Comparison of ENCODE assay signal across 12 mouse cellular contexts in genomic region chr11:77349698-77350097, GRCm38 (mm10).
DNase-seq lines count a peak whose midpoint lies in the region; ATAC-seq and TF ChIP-seq lines count a peak whose summit lies in the region.
"Had no signal": no experiment of that assay in that cellular context is flagged by ENCODE, and none has a peak within 500 bp of the region (broad histone marks: within the 10 kb centered on the region; RNA-seq: fewer than 3 reads in every experiment).

No protein-coding gene starts in this region.

- intact Hi-C loops in heart, postnatal 25 days (cut with DNase I) = loop anchor here (2.0 to 5.0 kb wide), 3 partner anchors 17 to 95 kb away; no protein-coding TSS in a partner anchor

- no peak for ATAC-seq in lung, embryonic 15.5 days (ENCODE audit: borderline replicate concordance, extremely low read depth, low FRiP score, low TSS enrichment)
- no peak for ATAC-seq in limb, embryonic 14.5 days (ENCODE audit: low FRiP score, low read depth)
- ATAC-seq in stomach, embryonic 15.5 days (ENCODE audit: insufficient read depth, low FRiP score, low read depth) = no peak
- ATAC-seq in forebrain, postnatal 0 days = no peak
- ATAC-seq: midbrain, embryonic 13.5 days had no signal

- no peak for TF ChIP-seq POLR2A in limb, embryonic 14.5 days (IDR thresholded peaks at IDR 0.05; ENCODE audit: borderline replicate concordance, extremely low read depth, insufficient read depth, insufficient read length)

- no peak overlapping the region for H3K27ac ChIP-seq in heart, embryonic 10.5 days
- no peak overlapping the region for H3K27ac ChIP-seq in lung, embryonic 15.5 days
- H3K27ac ChIP-seq in limb, embryonic 14.5 days (replicated peaks; ENCODE audit: low read depth, low read length) = no peak overlapping the region
- no peak overlapping the region for H3K27ac ChIP-seq in stomach, embryonic 15.5 days
- H3K27ac ChIP-seq in forebrain, postnatal 0 days (ENCODE audit: low read depth, low read length) = no peak overlapping the region
- H3K27ac ChIP-seq: hindbrain, embryonic 14.5 days; midbrain, embryonic 13.5 days had no signal

- no peak overlapping the region for H3K9ac ChIP-seq in lung, embryonic 15.5 days
- no peak overlapping the region for H3K9ac ChIP-seq in limb, embryonic 14.5 days (ENCODE audit: low read depth, low read length, severe bottlenecking)
- H3K9ac ChIP-seq in stomach, embryonic 15.5 days = no peak overlapping the region
- H3K9ac ChIP-seq in forebrain, postnatal 0 days = no peak overlapping the region
- H3K9ac ChIP-seq: hindbrain, embryonic 14.5 days; midbrain, embryonic 13.5 days had no signal

- no peaks in the 10 kb centered on the region for H3K36me3 ChIP-seq in heart, embryonic 10.5 days
- H3K36me3 ChIP-seq in lung, embryonic 15.5 days = no peaks in the 10 kb centered on the region
- no peaks in the 10 kb centered on the region for H3K36me3 ChIP-seq in limb, embryonic 14.5 days (ENCODE audit: control insufficient read depth, insufficient read depth, low read length)
- H3K36me3 ChIP-seq in stomach, embryonic 15.5 days = no peaks in the 10 kb centered on the region
- no peaks in the 10 kb centered on the region for H3K36me3 ChIP-seq in forebrain, postnatal 0 days (ENCODE audit: insufficient read depth)
- H3K36me3 ChIP-seq: midbrain, embryonic 13.5 days had no signal

- peak overlapping the region; percentile 85 for H3K4me3 ChIP-seq in heart, embryonic 10.5 days
- peak overlapping the region; percentile 59 for H3K4me3 ChIP-seq in lung, embryonic 15.5 days
- H3K4me3 ChIP-seq in limb, embryonic 14.5 days (replicated peaks; ENCODE audit: low read length) = no peak overlapping the region
- no peak overlapping the region; the same call in 1 of the 2 replicates for H3K4me3 ChIP-seq in stomach, embryonic 15.5 days (replicated peaks)
- no peak overlapping the region for H3K4me3 ChIP-seq in forebrain, postnatal 0 days (ENCODE audit: low read depth, low read length)

- H3K9me3 ChIP-seq in heart, embryonic 10.5 days = no peaks in the 10 kb centered on the region
- no peaks in the 10 kb centered on the region for H3K9me3 ChIP-seq in lung, embryonic 15.5 days
- H3K9me3 ChIP-seq in limb, embryonic 14.5 days (ENCODE audit: control insufficient read depth, low read length) = no peaks in the 10 kb centered on the region
- no peaks in the 10 kb centered on the region for H3K9me3 ChIP-seq in stomach, embryonic 15.5 days
- H3K9me3 ChIP-seq in forebrain, postnatal 0 days (ENCODE audit: low read length) = no peaks in the 10 kb centered on the region
- H3K9me3 ChIP-seq: midbrain, embryonic 13.5 days had no signal

- no peak for DNase-seq in heart, embryonic 10.5 days (ENCODE audit: low spot score)
- DNase-seq in heart, postnatal 25 days (ENCODE audit: low spot score) = no peak
- no peak for DNase-seq in lung, postnatal 10 days
- DNase-seq in limb, embryonic 14.5 days (ENCODE audit: low spot score) = no peak
- DNase-seq in right cerebral cortex, postnatal 14 days = no peak
- DNase-seq in forebrain, postnatal 0 days = no peak
- DNase-seq: left cerebral cortex, postnatal 4 days; right cerebral cortex, adult 18-20 months had no signal

- H3K27me3 ChIP-seq in heart, embryonic 10.5 days (ENCODE audit: insufficient read depth, poor library complexity, severe bottlenecking) = no peaks in the 10 kb centered on the region
- H3K27me3 ChIP-seq in lung, embryonic 15.5 days = no peaks in the 10 kb centered on the region; the same call in 1 of the 2 replicates
- H3K27me3 ChIP-seq in limb, embryonic 14.5 days (ENCODE audit: control insufficient read depth, insufficient read depth, low read length) = no peaks in the 10 kb centered on the region
- H3K27me3 ChIP-seq in stomach, embryonic 15.5 days (replicated peaks) = no peaks in the 10 kb centered on the region
- H3K27me3 ChIP-seq in forebrain, postnatal 0 days (ENCODE audit: insufficient read depth, low read length) = no peaks in the 10 kb centered on the region

- H3K4me1 ChIP-seq in heart, embryonic 10.5 days = peaks cover 9% of the 10 kb centered on the region; the same call in 1 of the 2 replicates
- peaks cover 12% of the 10 kb centered on the region; the same call in 1 of the 2 replicates for H3K4me1 ChIP-seq in lung, embryonic 15.5 days
- H3K4me1 ChIP-seq in limb, embryonic 14.5 days (ENCODE audit: control insufficient read depth, insufficient read depth, low read length) = no peaks in the 10 kb centered on the region
- H3K4me1 ChIP-seq in stomach, embryonic 15.5 days = no peaks in the 10 kb centered on the region
- peaks cover 4% of the 10 kb centered on the region; the same call in 1 of the 2 replicates for H3K4me1 ChIP-seq in forebrain, postnatal 0 days (ENCODE audit: insufficient read depth)

- H3K4me2 ChIP-seq in lung, embryonic 15.5 days = peak overlapping the region; percentile 64
- H3K4me2 ChIP-seq in limb, embryonic 14.5 days (replicated peaks; ENCODE audit: low read depth, low read length, severe bottlenecking) = peak overlapping the region; percentile 84
- H3K4me2 ChIP-seq in stomach, embryonic 15.5 days = 0 out of 2 replicates have a peak overlapping the region, but pooled peaks have one; percentile 87
- H3K4me2 ChIP-seq in forebrain, postnatal 0 days (ENCODE audit: low read depth) = no peak overlapping the region

- WGBS in heart, embryonic 10.5 days = 55% methylated on average over 2 of the region's 2 CpGs
- WGBS in lung, embryonic 15.5 days = 51% methylated on average over 2 of the region's 2 CpGs
- 82% methylated on average over 2 of the region's 2 CpGs for WGBS in limb, embryonic 14.5 days
- WGBS in stomach, embryonic 15.5 days = 83% methylated on average over 2 of the region's 2 CpGs
- whole genome bisulfite sequencing in forebrain, postnatal 0 days = 86% methylated on average over 2 of the region's 2 CpGs

- no peak for TF ChIP-seq CTCF in forebrain, postnatal 0 days (IDR thresholded peaks at IDR 0.05; ENCODE audit: low read depth)

Comparison
In these comparisons a context has a peak if more than half of its experiments do, and no peak if none do; other contexts are left out.
1. H3K4me3 ChIP-seq: peak in heart, embryonic 10.5 days (single experiment) and lung, embryonic 15.5 days (single experiment); none in limb, embryonic 14.5 days (single experiment), stomach, embryonic 15.5 days (single experiment) and forebrain, postnatal 0 days (single experiment).